Mouse (Mus musculus) CH12.LX (cell line): ENCODE results near the gene Lca5l. TPM values are rescaled to one million over a fixed set of nuclear protein-coding genes. Genes with fewer than 3 reads are reported as not detected.

Experiments
- DNase-seq: peaks from one replicate; pipeline ENCODE4 v3.0.0-alpha.2; 2013; ENCODE audit errors: extremely low read depth
- H3K27ac ChIP-seq: 2 replicates; pipeline ENCODE4 v1.5.1; 2012; ENCODE audit warnings: low read depth, mild to moderate bottlenecking, control low read depth, moderate library complexity; ENCODE audit not compliant: insufficient read depth
- H3K27me3 ChIP-seq: replicated peaks from 2 replicates; pipeline ENCODE3; 2012; ENCODE audit warnings: inconsistent platforms
- H3K36me3 ChIP-seq, 2 experiments: replicated peaks in 1 of 2; 2 replicates each; pipeline versions ENCODE3 to v1.6.1; 2012; ENCODE audit warnings: inconsistent platforms in 1 of 2, low read length in 1 of 2, mild to moderate bottlenecking in 1 of 2, mixed read lengths in 1 of 2, moderate library complexity in 1 of 2; ENCODE audit not compliant: control insufficient read depth in 1 of 2, insufficient read depth in 1 of 2
- H3K4me1 ChIP-seq, 2 experiments: 2 replicates each; pipeline ENCODE4 v1.6.1; 2012; ENCODE audit warnings: inconsistent platforms in 1 of 2, moderate library complexity in 1 of 2; ENCODE audit not compliant: insufficient read depth in 2 of 2, control insufficient read depth in 1 of 2
- H3K4me2 ChIP-seq: 2 replicates; pipeline ENCODE4 v1.6.1; 2012; ENCODE audit warnings: low read depth, mild to moderate bottlenecking, control low read depth; ENCODE audit not compliant: poor library complexity, insufficient read depth, severe bottlenecking
- H3K4me3 ChIP-seq, 3 experiments: fragments of 150-350 bp in 1 of 3; sonication (generic) in 1 of 3; replicated peaks in 1 of 3; 2 replicates each; pipeline versions ENCODE3 to v1.5.1; 2011 to 2012; ENCODE audit warnings: low read depth in 2 of 3, low read length in 2 of 3, mild to moderate bottlenecking in 2 of 3, moderate library complexity in 2 of 3, control low read depth in 1 of 3, improper control_type of control experiment in 1 of 3, inconsistent platforms in 1 of 3, mixed read lengths in 1 of 3; ENCODE audit not compliant: poor library complexity in 1 of 3
- H3K79me2 ChIP-seq: replicated peaks from 2 replicates; pipeline ENCODE4 v1.6.1; 2012; ENCODE audit warnings: mild to moderate bottlenecking, moderate library complexity; ENCODE audit not compliant: control insufficient read depth, poor library complexity, insufficient read depth, severe bottlenecking; ENCODE audit errors: extremely low read depth
- H3K9ac ChIP-seq: 2 replicates; pipeline ENCODE4 v1.6.1; 2012; ENCODE audit warnings: low read depth, mild to moderate bottlenecking, control low read depth, moderate library complexity; ENCODE audit not compliant: insufficient read depth
- H3K9me3 ChIP-seq: replicated peaks from 2 replicates; pipeline ENCODE3; 2012; ENCODE audit warnings: low read length, inconsistent platforms, mixed read lengths
- BHLHE40 ChIP-seq: IDR thresholded peaks from 2 replicates; pipeline ENCODE4 v1.6.1; 2011; ENCODE audit warnings: mild to moderate bottlenecking, low read depth, low read length, improper control_type of control experiment
- CHD2 ChIP-seq: IDR thresholded peaks from 2 replicates; pipeline ENCODE4 v1.6.1; 2011; ENCODE audit warnings: low read length, improper control_type of control experiment
- E2F4 ChIP-seq: IDR thresholded peaks from 2 replicates; pipeline ENCODE4 v1.6.1; 2011; ENCODE audit warnings: low read depth, low read length, improper control_type of control experiment; ENCODE audit not compliant: insufficient replicate concordance
- ELF1 ChIP-seq: IDR thresholded peaks from 2 replicates; pipeline ENCODE4 v1.6.1; 2014; ENCODE audit warnings: low read depth, mild to moderate bottlenecking, inconsistent platforms, low read length, improper control_type of control experiment
- EP300 ChIP-seq: IDR thresholded peaks from 2 replicates; pipeline ENCODE4 v1.6.1; 2011; ENCODE audit warnings: low read length, improper control_type of control experiment
- ETS1 ChIP-seq: conservative IDR thresholded peaks from 2 replicates; pipeline ENCODE4 v1.6.1; 2012; ENCODE audit warnings: low read depth, mild to moderate bottlenecking, inconsistent platforms, low read length, improper control_type of control experiment, moderate library complexity
- GABPA ChIP-seq: IDR thresholded peaks from 2 replicates; pipeline ENCODE4 v1.6.1; 2012; ENCODE audit warnings: low read depth, low read length, improper control_type of control experiment, inconsistent platforms; ENCODE audit not compliant: insufficient replicate concordance
- IRF4 ChIP-seq: IDR thresholded peaks from 2 replicates; pipeline ENCODE4 v1.6.1; 2014; ENCODE audit warnings: low read depth, mild to moderate bottlenecking, inconsistent platforms, low read length, improper control_type of control experiment
- JUN ChIP-seq: IDR thresholded peaks from 2 replicates; pipeline ENCODE4 v1.6.1; 2011; ENCODE audit warnings: low read depth, mild to moderate bottlenecking, low read length, improper control_type of control experiment, moderate library complexity; ENCODE audit not compliant: insufficient read depth
- MAFK ChIP-seq: IDR thresholded peaks from 2 replicates; pipeline ENCODE4 v1.6.1; 2011; ENCODE audit warnings: low read length, improper control_type of control experiment; ENCODE audit not compliant: insufficient replicate concordance
- MAX ChIP-seq: IDR thresholded peaks from 2 replicates; pipeline ENCODE4 v1.6.1; 2011; ENCODE audit warnings: low read length, improper control_type of control experiment
- MXI1 ChIP-seq: IDR thresholded peaks from 2 replicates; pipeline ENCODE4 v1.6.1; 2011; ENCODE audit warnings: mild to moderate bottlenecking, low read depth, low read length, improper control_type of control experiment
- MYC ChIP-seq: IDR thresholded peaks from 2 replicates; pipeline ENCODE4 v1.6.1; 2011; ENCODE audit warnings: low read depth, mild to moderate bottlenecking, improper control_type of control experiment, low read length
- NELFE ChIP-seq: IDR thresholded peaks from 2 replicates; pipeline ENCODE4 v1.6.1; 2011; ENCODE audit warnings: low read depth, low read length, improper control_type of control experiment
- NRF1 ChIP-seq: IDR thresholded peaks from 2 replicates; pipeline ENCODE4 v1.6.1; 2014; ENCODE audit warnings: low read depth, mild to moderate bottlenecking, inconsistent platforms, low read length, improper control_type of control experiment, moderate library complexity
- POLR2A ChIP-seq: IDR thresholded peaks from 2 replicates; pipeline ENCODE4 v1.6.1; 2011; ENCODE audit warnings: low read depth, mild to moderate bottlenecking, improper control_type of control experiment, low read length
- RCOR1 ChIP-seq: conservative IDR thresholded peaks from 2 replicates; pipeline ENCODE4 v1.6.1; 2012; ENCODE audit warnings: low read depth, mild to moderate bottlenecking, inconsistent platforms, low read length, improper control_type of control experiment
- SMC3 ChIP-seq: IDR thresholded peaks from 2 replicates; pipeline ENCODE4 v1.6.1; 2011; ENCODE audit warnings: low read depth, low read length, improper control_type of control experiment
- TCF12 ChIP-seq: IDR thresholded peaks from 2 replicates; pipeline ENCODE4 v1.6.1; 2014; ENCODE audit warnings: low read depth, mild to moderate bottlenecking, inconsistent platforms, low read length, improper control_type of control experiment
- UBTF ChIP-seq: IDR thresholded peaks from 2 replicates; pipeline ENCODE4 v1.6.1; 2012; ENCODE audit warnings: low read depth, mild to moderate bottlenecking, inconsistent platforms, low read length, improper control_type of control experiment, moderate library complexity
- ZKSCAN1 ChIP-seq: IDR thresholded peaks from 2 replicates; pipeline ENCODE4 v1.6.1; 2012; ENCODE audit warnings: low read depth, inconsistent platforms, low read length, improper control_type of control experiment, borderline replicate concordance
- ZMIZ1 ChIP-seq: IDR thresholded peaks from 2 replicates; pipeline ENCODE4 v1.6.1; 2012; ENCODE audit warnings: low read depth, mild to moderate bottlenecking, inconsistent platforms, low read length, improper control_type of control experiment
- ZNF384 ChIP-seq: IDR thresholded peaks from 2 replicates; pipeline ENCODE4 v1.6.1; 2012; ENCODE audit warnings: low read depth, low read length, improper control_type of control experiment, inconsistent platforms
- dilution Hi-C: fragments of 300-500 bp; cut with MboI; formaldehyde crosslinking; loops from 2 replicates; pipeline ENCODE4 v1.14.3; 2020; ENCODE audit warnings: low sequenced_read_pairs; ENCODE audit not compliant: extremely low pct_unique_long_range_greater_than_20kb, extremely low pct_ligation_motif_present
- in situ Hi-C: fragments of 300-500 bp; cut with MboI; formaldehyde crosslinking; loops from 3 replicates; pipeline ENCODE4 v1.14.3; 2019; ENCODE audit warnings: low sequenced_read_pairs, low pct_ligation_motif_present, low pct_unique_long_range_greater_than_20kb, mixed read lengths
- polyA plus RNA-seq: library from polyadenylated mRNA; unstranded; fragments of >175 nt; gene quantifications from 2 replicates; pipeline ENCODE4 v1.2.1, GENCODE M21; 2012; ENCODE audit warnings: low read depth; ENCODE audit not compliant: insufficient read length
- total RNA-seq, 2 experiments: library from RNA; depleted of rRNA; stranded (reverse); fragments of 300-350 nt in 1 of 2; fragments of >200 nt in 1 of 2; gene quantifications; 2 replicates each; pipeline ENCODE4 v1.2.3; 2012 to 2014

The Lca5l gene
- total and polyA plus RNA-seq, 3 experiments: 0.04 to 0.33 TPM; not detected in 1

DNA sequence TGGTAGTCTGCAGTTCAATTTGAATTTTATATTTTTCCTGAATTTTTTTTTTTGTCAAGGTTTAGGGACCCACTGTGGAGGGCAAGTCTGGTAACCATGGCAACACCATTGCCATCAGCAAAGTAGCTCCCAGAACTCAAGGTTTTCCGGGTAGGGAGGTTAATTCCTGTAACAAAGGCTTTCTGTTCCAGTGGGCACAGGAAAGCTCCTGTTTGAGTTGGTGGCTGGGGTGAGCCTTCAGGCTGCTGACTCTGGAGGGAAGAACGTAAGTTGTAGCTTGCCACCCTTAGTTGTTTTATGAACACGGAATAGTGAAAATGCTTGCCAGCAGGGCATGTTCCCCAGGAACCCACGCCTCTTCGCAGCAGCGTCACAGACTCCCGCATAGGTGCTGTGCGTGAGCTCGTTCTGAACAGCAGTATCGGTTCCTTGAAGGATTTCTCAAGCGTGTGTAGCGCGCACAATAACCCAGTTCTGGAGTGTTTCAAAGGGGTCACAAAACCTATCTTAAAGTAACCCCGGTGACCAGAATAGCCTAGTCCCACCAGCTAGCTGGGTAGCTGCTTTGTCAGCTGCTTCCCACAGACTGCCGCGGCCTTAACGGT, 43.4 kb upstream of the Lca5l start, which contains the start of gene B3galt5:
Gene B3galt5 (plus strand): TSS at position 436 of the 605 bp plus-strand sequence.
- Histone ChIP-seq H3K4me2 (0 out of 2 replicates have a peak within 1 kb of the TSS, but pooled peaks have one; percentile 6), H3K79me2 (no peaks in the 10 kb centered on the region), H3K9me3 (no peaks in the 10 kb centered on the region), H3K36me3 (no peaks in the 10 kb centered on the region), H3K9ac (no peak within 1 kb of the TSS), H3K27ac (no peak within 1 kb of the TSS), H3K27me3 (no peaks in the 10 kb centered on the region), H3K4me1 (peaks cover 0 to 7% of the 10 kb centered on the region in 2 experiments; a peak in 2 of 4 replicates), H3K4me3 (no peak within 1 kb of the TSS)
- dilution Hi-C loops (no loop called here), in situ Hi-C loops (loop anchor here (25.0 kb wide), 1 partner anchor 227 kb away; the partner anchor contains the start of gene Pcp4)
- TF ChIP-seq RCOR1 (no peak), NRF1 (no peak), ZKSCAN1 (no peak), IRF4 (no peak)
- no peak for DNase-seq

DNA sequence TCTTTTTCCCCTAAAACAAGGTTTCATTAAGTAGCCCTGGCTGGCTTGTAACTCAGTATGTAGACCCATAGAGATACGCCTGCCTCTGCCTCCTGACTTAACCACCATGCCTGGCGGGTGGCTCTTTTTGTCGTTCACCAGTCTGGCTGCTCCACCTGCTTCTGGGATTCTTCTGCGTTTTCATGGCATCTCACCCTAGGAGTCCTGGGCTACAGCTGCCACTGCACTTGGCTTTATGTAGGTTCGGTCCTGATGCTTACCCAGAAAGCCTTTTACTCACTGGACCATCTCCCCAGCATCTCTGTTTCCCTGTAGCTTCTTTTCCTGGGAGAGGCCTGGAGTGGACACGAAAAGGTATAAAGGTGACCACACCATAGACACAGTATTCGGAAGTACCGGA, 41.9 kb upstream of the Lca5l start:
- in situ Hi-C loops (loop anchor here (25.0 kb wide), 1 partner anchor 228 kb away; the partner anchor contains the start of gene Pcp4), dilution Hi-C loops (no loop called here)
- H3K79me2 ChIP-seq: no peaks in the 10 kb centered on the region
- H3K27ac ChIP-seq: no peak overlapping the region
- H3K4me2 ChIP-seq: no peak overlapping the region
- H3K9me3 ChIP-seq: no peaks in the 10 kb centered on the region
- H3K27me3 ChIP-seq: no peaks in the 10 kb centered on the region
- H3K36me3 ChIP-seq: no peaks in the 10 kb centered on the region
- TF ChIP-seq ETS1: no peak
- TF ChIP-seq TCF12: no peak
- TF ChIP-seq SMC3: no peak
- no peak for TF ChIP-seq ZNF384
- no peak for TF ChIP-seq MAFK
- no peak for TF ChIP-seq MXI1
- TF ChIP-seq, all 38 proteins: peak for 0
- peaks cover 0 to 8% of the 10 kb centered on the region in 2 experiments; a peak in 2 of 4 replicates for H3K4me1 ChIP-seq
- H3K9ac ChIP-seq: no peak overlapping the region
- no peak overlapping the region for H3K4me3 ChIP-seq
- no peak for DNase-seq

DNA sequence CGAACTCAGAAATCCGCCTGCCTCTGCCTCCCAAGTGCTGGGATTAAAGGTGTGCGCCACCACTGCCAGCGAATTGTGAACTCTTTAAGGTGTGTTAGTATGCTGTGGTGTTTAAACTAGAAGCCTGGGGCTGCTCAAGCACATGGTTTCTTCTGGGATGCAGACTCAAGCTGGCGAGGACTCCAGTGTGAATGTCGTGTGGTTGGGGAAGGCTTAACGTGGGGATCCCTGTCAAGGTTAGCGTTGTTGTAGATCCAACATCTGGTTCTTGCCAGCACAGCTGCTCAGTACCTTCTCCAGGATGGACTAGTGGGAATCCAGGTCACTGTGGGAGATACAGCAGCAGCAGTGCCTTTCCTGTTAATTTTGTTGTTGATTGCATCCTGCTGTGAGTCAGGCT, 39.9 kb upstream of the Lca5l start:
- H3K27me3 ChIP-seq: no peaks in the 10 kb centered on the region
- no peaks in the 10 kb centered on the region for H3K9me3 ChIP-seq
- no peak overlapping the region for H3K9ac ChIP-seq
- H3K79me2 ChIP-seq: no peaks in the 10 kb centered on the region
- dilution Hi-C loops (no loop called here), in situ Hi-C loops (loop anchor here (25.0 kb wide), 1 partner anchor 230 kb away; the partner anchor contains the start of gene Pcp4)
- no peak overlapping the region for H3K4me2 ChIP-seq
- H3K4me1 ChIP-seq: peaks cover 2 to 8% of the 10 kb centered on the region in 2 experiments; a peak in 2 of 4 replicates
- TF ChIP-seq POLR2A (no peak), E2F4 (no peak), ZNF384 (no peak), NELFE (no peak), UBTF (no peak), JUN (no peak), CHD2 (no peak), EP300 (no peak), GABPA (no peak), TCF12 (no peak), MAX (no peak), ELF1 (no peak), ETS1 (no peak), BHLHE40 (no peak), ZMIZ1 (no peak), MXI1 (no peak), ZKSCAN1 (no peak), MYC (no peak)
- H3K27ac ChIP-seq: no peak overlapping the region
- no peak overlapping the region for H3K4me3 ChIP-seq
- no peak for DNase-seq
- no peaks in the 10 kb centered on the region for H3K36me3 ChIP-seq
